Mouse (Mus musculus): Measurements from ENCODE around the gene Scml4. TPM values are rescaled to one million over a fixed set of nuclear protein-coding genes. Genes with fewer than 3 reads are reported as not detected.

Scml4 gene
- total RNA-seq, 2 experiments from 2014 or later = 6.0 to 6.1 TPM

DNA sequence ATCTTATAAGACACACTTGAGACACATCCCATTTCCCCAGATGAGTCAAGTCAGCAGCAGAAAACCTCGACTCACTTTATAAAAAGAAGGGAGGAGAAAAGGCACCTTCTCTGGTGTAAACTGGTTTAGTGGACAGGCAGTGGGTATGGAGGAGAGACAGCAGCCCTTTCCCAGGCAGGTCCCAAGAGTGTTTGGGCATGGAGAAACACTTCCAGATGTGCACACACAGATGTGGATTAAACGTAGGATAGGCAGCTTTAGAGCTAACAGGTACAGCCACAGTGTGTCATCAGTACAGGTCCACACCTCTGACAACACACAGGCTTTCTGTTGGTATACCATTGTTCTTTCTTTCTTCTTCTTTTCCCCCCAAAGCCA is 400 bp upstream of the Scml4 start:
- no peak for DNase-seq (ENCODE audit: low spot score in 2 of 2)

DNA sequence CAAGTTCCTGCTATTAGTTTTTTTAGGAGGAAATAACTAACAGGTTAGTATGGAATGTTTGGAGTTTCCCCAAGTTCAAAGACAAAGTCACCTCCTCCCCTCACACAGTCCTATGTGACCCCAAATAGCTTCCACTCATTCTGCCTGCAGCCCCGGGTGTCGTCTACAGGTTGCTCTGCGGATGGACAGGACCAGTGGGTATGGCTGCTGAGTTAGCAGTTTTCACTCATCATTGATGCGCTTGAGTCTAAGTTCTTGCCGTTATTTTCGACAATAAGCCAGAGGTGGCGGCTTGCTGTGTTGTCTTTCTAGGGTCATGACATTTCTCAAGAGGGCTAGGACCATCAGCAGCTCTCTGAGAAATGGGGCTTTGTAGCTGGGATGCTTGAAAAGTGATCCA is 1.3 kb downstream of the Scml4 start:
- no peak for DNase-seq (ENCODE audit: low spot score in 2 of 2)

DNA sequence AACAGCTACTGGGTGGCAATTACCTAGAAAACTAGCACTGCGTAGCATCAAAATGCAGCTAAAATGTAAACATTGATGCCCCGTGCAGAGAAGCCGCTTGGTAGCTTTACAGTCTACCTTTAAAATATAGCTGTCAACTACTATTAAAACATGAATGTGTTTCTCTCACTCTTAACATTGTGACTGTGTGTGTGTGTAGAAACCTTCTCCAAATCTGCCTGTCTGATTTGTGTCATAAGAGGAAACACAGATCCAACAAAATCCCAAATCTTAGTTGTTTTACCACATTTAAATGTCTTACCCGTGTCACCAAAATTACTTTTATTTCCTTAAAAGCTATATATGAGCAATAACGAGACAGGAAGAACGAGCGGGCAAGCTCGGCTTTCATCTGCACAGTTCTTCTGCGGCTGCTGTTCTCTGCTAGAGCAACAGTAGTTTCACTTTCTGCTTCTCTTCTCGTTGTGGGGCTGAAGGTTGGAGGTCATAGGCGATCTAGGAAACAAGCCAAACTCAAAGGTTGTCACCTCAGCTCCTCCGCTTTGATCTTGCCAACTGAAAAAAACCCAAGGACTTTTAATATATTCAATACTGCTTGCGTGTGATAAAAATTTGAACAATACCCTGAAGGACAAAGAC is 2.1 kb downstream of the Scml4 start:
- DNase-seq (ENCODE audit: low spot score in 2 of 2) = no peak

DNA sequence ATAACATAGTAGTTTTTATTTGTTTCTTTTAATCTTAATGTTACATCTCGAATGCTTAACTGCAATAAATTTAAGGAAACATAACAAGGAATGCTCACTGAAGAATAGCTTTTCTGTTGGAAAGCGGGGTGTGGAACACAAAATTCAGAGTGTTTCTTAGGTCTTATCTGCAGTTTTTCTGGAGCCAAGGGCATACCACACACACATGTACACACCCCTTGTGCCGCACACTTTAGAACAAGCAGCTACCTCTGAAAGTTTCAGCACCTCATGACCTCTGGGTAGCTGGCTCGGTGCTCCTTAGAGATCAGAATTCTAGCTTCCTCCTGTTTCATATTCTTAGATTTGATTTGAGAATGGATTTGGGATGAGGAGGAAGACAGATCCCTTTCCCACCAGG is 2.6 kb downstream of the Scml4 start:
- no peak for DNase-seq (ENCODE audit: low spot score in 2 of 2)

DNA sequence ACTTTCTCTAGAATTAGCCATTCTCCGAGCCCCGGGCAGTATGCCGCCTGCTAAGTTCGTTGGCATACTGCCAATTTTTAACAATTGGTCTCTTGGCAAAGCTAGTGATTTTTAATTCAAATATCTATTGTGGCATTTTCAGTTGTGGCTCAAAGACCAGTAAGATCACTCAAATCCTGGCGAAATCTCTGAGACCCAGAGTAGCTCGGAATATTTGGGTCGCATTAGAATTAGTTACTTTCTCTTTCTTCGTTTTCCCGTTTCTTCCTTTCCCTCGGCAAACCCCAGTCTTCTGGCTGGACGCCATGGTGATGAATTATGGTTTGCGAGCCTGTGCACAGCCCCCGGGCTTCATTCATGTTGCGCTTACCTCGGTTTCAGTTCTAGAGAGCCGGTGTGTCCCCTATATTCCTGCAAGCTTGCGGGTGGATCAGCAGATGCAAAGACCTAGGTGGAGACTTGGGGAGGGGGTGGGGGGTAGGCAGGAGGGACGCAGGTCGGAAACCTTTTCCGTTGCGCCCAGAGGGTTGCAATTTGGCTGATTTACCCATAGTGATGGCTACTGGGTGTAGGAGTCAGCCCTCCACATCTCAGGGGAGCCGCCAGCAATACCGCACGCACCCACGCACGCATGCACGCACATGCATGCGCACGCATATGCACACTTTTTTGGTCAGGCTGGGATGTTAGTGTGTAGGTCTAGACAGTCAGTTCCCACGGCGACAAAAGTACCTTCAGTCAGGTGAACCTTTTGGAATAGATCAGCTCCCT is 3.6 kb downstream of the Scml4 start:
- DNase-seq (ENCODE audit: low spot score in 2 of 2) = peak; percentile 47 to 64

DNA sequence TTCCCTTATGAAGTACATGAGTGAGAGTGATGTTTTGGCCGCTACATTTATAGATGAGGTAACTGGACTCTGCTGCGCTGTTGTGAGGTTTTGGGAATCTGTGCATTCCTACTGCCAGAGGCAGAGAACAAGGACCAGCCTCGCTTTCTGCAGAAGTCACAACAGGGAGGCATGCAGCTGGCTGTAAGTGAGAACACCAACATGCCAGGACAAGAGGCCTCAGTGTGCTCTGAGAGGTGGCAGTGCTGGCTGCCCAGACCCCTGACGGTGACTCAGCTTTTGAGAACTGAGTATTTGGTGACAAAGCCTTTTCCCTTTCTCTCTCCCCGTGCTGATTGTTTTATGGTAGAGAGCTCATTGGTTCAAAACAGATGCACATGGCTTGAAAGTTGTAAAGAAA is 4.5 kb downstream of the Scml4 start:
- no peak for DNase-seq (ENCODE audit: low spot score in 2 of 2)

DNA sequence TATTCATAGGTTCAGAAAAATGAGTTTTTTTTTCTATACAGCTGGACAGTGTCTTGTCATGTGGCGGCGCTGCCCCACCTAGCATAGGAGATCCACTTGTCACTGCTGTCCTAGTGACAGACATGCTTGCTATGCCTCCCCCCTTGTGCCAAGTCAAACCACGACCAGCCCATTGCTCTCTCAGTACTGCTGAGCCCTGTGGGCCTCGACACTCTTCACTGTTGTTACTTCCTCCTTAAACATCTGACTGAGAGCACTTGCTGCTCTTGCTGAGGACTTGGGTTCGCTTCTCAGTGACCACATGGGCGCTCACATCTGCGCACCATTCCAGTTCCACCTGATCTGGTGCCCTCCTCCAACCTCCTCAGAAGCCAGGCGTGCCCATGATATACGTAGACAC is 8.2 kb downstream of the Scml4 start:
- no peak for DNase-seq (ENCODE audit: low spot score in 2 of 2)

DNA sequence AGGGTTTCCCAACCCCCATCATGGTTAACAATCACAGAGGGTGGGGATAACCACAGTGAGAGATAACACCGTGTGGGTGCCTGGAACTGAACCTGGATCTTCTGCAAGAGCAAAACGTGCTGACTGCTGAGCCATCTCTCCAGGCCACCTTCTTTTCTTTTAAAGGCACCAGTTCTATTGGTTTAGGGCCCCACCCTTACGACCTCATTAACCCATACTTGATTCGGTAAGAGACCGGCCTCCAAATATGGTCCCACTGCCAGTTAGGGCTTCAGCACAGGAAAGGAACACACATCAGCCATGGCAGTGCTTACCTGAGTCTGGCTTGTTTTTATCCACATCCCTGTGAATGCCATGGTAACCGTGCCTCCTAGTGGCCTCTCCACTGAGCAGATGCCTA is 9.3 kb downstream of the Scml4 start:
- DNase-seq (ENCODE audit: low spot score in 2 of 2) = no peak

DNA sequence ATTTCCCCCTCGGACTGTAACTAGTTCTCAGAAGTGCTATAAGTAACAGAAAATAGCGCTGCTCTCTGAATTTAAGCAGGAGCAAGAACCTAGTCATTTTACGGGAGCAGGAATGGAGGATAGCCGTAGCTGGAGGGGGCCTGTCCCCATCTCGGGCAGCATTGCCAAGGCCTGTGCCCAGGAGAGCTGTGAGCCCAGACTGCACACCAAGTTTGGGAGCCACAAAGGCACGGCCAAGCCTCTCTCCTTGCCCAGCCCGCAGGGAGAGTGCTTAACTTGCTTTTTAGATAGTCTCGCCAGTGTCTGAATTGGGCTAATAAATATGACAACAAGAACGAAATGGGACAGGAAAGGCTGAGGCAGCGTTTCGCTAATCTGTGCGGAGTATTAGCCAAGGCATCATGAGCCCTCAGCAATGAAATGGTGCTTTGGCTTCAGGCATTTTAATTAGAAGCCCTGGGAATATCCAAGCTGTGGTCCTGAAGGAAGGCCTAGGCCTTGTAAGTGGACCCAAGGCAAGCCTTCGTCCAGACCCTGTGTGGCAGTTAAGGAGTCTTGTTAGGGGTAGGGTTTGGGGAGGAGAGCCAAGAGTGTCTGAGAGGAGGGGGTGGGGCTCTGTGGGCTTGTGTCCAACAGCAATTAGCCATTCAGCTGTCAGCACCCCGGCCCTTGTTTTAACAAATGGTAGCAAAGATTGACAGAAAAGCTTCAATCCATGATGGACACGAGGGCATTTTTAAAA is 12.3 kb downstream of the Scml4 start:
- peak in 1 of 2 experiments; percentile 18 for DNase-seq (ENCODE audit: low spot score in 2 of 2)

DNA sequence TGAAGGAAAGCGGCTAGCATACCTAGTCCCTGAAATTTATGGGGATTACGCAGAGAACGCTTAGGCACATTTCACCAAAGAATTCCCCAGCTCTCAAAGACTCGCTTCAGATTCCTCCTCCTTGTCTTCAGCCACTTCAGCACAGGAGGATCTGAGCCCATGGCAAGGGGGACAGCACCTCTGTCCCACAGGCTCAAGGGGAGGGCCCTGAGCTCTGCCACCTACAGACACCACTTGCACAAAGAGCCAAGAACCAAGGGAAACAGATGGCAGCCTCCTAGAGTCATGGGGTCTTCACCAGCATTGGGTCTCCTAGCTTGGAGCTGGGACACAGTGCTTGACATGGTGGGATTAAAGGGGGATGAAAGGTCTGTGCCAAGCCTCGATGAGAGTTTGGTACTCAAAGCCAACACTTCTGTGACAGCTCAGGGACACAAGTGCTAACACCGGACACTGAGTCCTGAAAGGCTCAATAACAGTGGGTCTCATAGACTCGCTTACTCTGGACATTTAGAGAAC is 13.0 kb downstream of the Scml4 start:
- no peak for DNase-seq (ENCODE audit: low spot score in 2 of 2)

DNA sequence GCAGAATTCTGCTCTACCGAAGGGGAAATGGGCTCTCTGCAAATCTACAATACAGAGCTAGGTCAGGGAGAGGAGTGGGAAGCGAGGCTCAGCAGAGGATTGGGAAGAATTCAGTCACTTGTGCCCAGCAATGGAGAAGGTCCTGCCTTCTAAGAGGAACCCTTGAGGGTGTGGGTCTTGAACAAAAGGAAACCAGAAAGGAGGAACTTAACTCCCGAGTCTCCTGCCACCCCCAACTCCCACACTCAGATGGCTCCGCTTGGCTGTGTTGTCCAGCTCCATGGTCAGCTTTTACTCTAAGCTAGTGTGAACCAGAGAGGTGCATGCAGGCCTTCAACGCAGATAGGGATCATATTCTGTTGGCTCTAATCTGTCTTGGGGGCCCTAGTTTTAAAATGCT is 16.0 kb downstream of the Scml4 start:
- no peak for DNase-seq (ENCODE audit: low spot score in 2 of 2)

DNA sequence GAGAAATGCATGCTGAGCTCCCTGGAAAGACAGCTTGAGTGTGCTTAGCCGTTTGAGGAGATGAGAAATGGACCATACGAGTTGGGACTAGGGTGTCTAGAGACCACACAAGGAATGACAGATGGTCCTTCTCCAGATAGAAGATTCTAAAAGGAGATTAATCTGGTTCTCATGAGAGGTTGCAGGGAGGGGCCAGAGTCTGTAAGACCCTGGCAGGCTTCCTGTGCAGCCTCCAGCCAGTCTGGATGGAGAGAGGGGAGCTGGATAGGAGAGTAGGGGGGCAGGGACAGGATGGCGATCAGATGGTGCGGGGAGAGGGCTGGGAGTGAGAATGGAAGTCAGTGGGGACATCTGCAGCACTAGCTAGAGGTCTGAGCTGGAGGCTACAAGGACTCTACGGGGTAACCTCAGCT is 19.1 kb downstream of the Scml4 start:
- DNase-seq (ENCODE audit: low spot score in 2 of 2) = no peak

DNA sequence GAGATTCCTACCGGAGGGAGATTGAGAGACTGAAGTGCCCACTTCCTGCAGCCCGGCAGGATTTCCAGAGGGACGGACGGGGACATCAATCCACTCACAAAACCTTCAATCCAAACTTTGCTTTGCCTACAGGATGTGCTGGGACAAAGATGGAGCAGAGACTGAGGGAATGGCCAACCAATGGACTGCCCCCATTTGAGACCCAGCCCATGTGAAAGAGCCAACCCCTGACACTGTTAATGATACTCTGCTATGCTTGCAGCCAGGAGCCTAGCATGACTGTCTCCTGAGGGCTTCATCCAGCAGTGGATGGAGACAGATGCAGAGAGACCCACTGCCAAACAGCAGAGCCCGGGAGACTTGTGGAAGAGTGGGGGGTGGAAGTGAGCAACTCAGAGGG is 19.5 kb downstream of the Scml4 start:
- no peak for DNase-seq (ENCODE audit: low spot score in 2 of 2)

DNA sequence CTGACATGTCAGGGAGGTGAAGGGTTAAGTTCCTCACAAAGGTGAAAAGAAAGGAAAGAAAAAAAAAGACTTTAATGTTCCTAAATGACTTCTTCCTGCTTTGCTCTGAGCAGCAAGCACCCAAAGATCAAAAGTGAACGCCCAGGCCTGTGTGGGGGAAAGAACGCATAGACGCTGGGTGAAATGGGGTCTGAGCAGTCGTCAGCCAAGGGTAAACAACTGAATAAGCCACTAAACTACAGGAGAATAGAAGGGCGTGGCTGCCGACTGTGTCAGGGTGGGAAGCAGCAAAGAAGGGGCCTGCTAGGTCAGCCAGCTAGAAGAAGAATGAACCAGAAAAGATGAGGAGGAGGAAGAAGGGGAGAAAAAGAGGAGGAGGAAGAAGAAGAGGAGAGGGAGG is 26.9 kb downstream of the Scml4 start:
- no peak for DNase-seq (ENCODE audit: low spot score in 2 of 2)

DNA sequence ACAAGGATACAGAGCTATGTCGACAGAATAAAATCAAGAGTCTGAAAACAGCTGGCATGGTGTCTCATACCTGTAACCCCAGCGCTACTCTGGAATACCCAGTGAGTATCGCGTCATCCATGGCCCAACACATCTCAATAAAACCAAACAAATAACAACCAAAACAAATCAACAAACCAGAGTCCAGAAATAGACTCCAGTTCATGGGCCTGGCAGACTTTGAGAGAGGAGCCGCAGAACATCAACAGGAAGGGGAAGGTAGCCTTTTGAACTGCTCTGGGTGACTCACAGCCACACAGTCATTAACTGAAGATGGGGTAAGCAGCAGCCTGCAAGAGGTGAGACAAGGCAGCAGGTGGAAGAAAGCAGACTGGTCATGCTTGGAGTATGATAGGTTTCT is 28.1 kb downstream of the Scml4 start:
- DNase-seq (ENCODE audit: low spot score in 2 of 2) = no peak

DNA sequence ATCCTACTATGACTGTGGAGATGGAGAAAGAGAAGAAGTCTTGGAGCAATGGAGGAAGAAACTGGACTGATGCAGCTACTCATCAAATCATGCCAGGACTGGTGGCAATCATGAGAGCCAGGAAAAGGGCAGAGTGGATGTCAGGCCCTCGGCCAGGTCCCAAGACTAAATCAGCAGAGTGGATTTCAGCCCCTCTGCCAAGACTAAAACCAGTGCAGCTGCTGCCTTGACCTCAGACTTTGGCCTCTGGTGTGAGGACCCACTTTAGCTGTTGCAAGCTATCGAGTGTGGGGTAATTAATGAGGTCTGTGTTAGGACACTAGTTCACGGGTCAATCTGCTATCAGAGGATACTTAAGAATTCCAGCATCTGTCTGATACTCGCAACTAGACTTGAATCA is 30.2 kb downstream of the Scml4 start:
- DNase-seq (ENCODE audit: low spot score in 2 of 2) = no peak

DNA sequence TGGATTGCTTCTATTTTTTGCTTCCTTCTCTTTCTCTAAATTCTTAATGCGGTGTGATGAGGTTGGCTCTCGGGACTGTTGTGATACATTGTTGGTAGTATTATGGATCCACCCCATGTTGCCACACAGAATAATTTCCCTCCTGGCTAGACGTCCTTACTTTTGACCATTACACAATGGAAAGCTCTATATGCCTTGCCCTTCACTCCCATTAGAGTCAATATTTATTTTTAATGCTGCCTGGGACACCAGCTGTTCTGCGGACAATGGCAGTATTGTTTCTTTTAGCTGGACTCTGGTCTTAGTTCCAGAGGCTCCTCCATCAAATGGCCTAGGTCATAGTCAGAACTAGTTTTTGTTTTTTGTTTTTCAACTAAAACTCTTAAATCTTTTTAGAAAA is 32.1 kb downstream of the Scml4 start:
- DNase-seq (ENCODE audit: low spot score in 2 of 2) = no peak

DNA sequence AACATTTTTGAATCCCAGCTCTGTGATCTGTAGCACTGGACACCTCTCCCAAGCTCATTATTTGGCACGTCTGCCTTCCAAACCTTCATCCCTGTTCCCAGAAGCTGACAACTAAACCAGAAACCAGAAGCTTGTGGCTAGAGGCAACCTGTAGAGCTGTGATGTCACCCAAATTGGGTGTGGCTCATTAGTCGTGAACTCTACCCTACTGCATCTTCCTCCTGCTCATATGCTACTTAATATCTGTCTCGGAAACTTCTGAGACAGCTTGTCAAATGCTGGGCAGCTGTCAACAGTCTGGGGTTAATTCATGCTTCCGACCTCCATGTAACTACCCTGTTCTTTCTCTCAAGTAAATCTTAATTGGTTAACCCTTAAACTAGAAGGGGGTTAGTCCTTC is 32.8 kb downstream of the Scml4 start:
- no peak for DNase-seq (ENCODE audit: low spot score in 2 of 2)

DNA sequence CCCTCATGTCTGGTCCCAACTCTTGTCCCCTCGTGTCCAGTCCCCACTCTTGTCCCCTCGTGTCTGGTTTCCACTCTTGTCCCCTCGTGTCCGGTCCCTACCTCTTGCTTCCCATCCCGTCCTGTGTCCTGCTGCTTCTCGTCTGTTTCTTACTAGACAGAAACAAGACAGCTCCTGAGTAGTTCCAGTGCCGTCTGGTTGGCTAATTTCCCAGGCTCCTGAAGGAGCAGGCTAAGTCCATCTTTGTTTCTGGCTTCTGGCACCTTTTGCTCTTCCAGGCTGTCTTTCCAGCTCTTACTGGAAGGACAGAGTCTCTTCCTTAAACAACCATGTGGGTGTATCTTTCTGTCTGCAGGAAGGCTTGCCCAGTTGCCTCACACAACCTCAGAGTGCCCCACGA is 33.7 kb downstream of the Scml4 start:
- no peak for DNase-seq (ENCODE audit: low spot score in 2 of 2)

DNA sequence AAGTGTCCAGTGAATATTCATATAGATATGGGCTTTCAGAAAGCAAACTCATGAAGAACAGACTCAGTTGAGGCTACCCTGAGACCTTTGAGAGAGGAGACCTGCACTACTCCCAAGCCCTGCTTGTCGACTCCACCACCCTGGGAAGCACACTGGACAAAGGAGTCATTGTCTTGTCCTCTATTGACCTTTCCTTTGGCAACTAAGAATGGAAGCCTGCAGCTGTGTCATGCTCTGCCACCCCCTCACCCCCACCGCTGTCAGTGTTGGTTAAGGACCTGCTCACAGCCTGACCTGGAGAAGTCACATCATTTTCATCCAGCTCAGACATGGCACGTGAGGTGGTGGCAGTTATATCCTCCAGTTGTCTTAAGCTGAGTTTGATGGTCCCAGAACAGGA is 34.1 kb downstream of the Scml4 start:
- DNase-seq (ENCODE audit: low spot score in 2 of 2) = no peak

DNA sequence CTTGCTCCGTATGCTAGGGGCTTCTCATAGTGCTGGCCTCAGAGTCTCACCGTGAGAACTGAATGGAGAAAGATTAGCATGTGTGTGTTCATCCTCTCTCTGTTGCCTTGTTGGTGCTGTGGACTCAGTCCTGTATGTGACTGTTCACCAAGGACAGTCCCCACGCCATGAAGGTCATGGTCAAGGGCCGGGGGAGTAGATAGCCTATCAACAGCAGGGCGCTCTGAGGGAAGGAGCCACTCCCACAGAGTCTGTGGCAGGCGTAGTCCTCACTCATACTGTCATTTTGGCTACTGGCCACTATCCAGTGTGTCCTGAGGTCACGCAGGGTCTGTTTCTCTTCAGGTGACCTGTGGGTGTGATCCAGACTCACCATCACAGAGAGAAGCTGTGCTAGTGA is 34.5 kb downstream of the Scml4 start:
- DNase-seq (ENCODE audit: low spot score in 2 of 2) = no peak

DNA sequence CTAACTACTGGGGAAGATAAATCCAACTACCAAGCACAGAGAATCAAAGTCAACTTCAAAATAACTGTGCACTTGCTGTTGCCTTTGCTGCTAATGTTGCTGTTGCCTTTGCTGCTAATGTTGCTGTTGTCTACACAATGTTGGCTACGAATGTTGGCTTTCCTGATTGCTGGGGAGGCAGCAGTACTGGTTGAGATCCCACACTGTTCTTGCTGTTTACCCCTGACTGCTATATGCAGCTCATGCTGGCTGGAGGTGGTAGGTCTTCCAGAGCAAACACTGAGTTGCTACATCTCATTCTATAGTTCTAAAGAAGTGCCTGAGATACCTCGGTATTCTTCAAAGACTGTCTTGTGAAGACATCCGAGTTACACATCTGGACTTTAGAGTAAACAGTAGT is 36.5 kb downstream of the Scml4 start:
- no peak for DNase-seq (ENCODE audit: low spot score in 2 of 2)

All from layer of hippocampus, postnatal 14 days (tissue).